Mouse (Mus musculus): ENCODE data around the gene Psmd5. TPM values are rescaled to one million over a fixed set of nuclear protein-coding genes. Genes with fewer than 3 reads are reported as not detected.

Psmd5 gene
- polyA plus RNA-seq, 1 experiment = 29.7 TPM

GRCm38 (mm10) chr2:34912613-34913012, 37.8 kb upstream of the Psmd5 start:
- DNase-seq = no peak
- Histone ChIP-seq H3K36me3 (ENCODE audit: control insufficient read depth, insufficient read depth, low read length) (no peaks in the 10 kb centered on the region), H3K4me1 (ENCODE audit: control insufficient read depth, insufficient read depth, low read length) (no peaks in the 10 kb centered on the region), H3K4me3 (ENCODE audit: insufficient read depth, low read depth, low read length) (no peak overlapping the region), H3K27me3 (replicated peaks; ENCODE audit: control insufficient read depth, insufficient read depth, low read length) (0 out of 2 replicates have a peak, but pooled peaks cover 2% of the 10 kb centered on the region), H3K27ac (ENCODE audit: insufficient read depth, low read depth, low read length) (no peak overlapping the region)
- TF ChIP-seq CTCF (conservative IDR thresholded peaks at IDR 0.05; ENCODE audit: insufficient read depth, insufficient read length, low read depth, low read length) (no peak), POLR2A (IDR thresholded peaks at IDR 0.05; ENCODE audit: low read depth, low read length) (no peak)
- 66% methylated on average over 7 of the region's 7 CpGs for WGBS

GRCm38 (mm10) chr2:34911871-34912270, 37.1 kb upstream of the Psmd5 start:
- Histone ChIP-seq H3K27ac (ENCODE audit: insufficient read depth, low read depth, low read length) (no peak overlapping the region), H3K27me3 (replicated peaks; ENCODE audit: control insufficient read depth, insufficient read depth, low read length) (0 out of 2 replicates have a peak, but pooled peaks cover 2% of the 10 kb centered on the region), H3K4me3 (ENCODE audit: insufficient read depth, low read depth, low read length) (no peak overlapping the region), H3K4me1 (ENCODE audit: control insufficient read depth, insufficient read depth, low read length) (no peaks in the 10 kb centered on the region), H3K36me3 (ENCODE audit: control insufficient read depth, insufficient read depth, low read length) (no peaks in the 10 kb centered on the region)
- DNase-seq = no peak
- TF ChIP-seq CTCF (conservative IDR thresholded peaks at IDR 0.05; ENCODE audit: insufficient read depth, insufficient read length, low read depth, low read length) (no peak), POLR2A (IDR thresholded peaks at IDR 0.05; ENCODE audit: low read depth, low read length) (no peak)
- 93% methylated on average over 5 of the region's 5 CpGs for WGBS

- no peaks in the 10 kb centered on the region for H3K36me3 ChIP-seq (ENCODE audit: control insufficient read depth, insufficient read depth, low read length)
- H3K4me3 ChIP-seq (ENCODE audit: insufficient read depth, low read depth, low read length) = no peak overlapping the region
- no peaks in the 10 kb centered on the region for H3K4me1 ChIP-seq (ENCODE audit: control insufficient read depth, insufficient read depth, low read length)
- WGBS = 98% methylated on average over 4 of the region's 4 CpGs
- DNase-seq = no peak
- H3K27ac ChIP-seq (ENCODE audit: insufficient read depth, low read depth, low read length) = no peak overlapping the region
- no peak for TF ChIP-seq POLR2A (IDR thresholded peaks at IDR 0.05; ENCODE audit: low read depth, low read length)
- no peak for TF ChIP-seq CTCF (conservative IDR thresholded peaks at IDR 0.05; ENCODE audit: insufficient read depth, insufficient read length, low read depth, low read length)
- H3K27me3 ChIP-seq (replicated peaks; ENCODE audit: control insufficient read depth, insufficient read depth, low read length) = 0 out of 2 replicates have a peak, but pooled peaks cover 2% of the 10 kb centered on the region
Observed at GRCm38 (mm10) chr2:34909719-34910118, 35.0 kb upstream of the Psmd5 start.

- peaks cover 10% of the 10 kb centered on the region; the same call in 1 of the 2 replicates for H3K4me1 ChIP-seq (ENCODE audit: control insufficient read depth, insufficient read depth, low read length)
- 40% methylated on average over 12 of the region's 12 CpGs for WGBS
- DNase-seq = peak; percentile 46
- no peaks in the 10 kb centered on the region for H3K36me3 ChIP-seq (ENCODE audit: control insufficient read depth, insufficient read depth, low read length)
- no peaks in the 10 kb centered on the region for H3K27me3 ChIP-seq (replicated peaks; ENCODE audit: control insufficient read depth, insufficient read depth, low read length)
- TF ChIP-seq CTCF (conservative IDR thresholded peaks at IDR 0.05; ENCODE audit: insufficient read depth, insufficient read length, low read depth, low read length) (no peak), POLR2A (IDR thresholded peaks at IDR 0.05; ENCODE audit: low read depth, low read length) (no peak)
- H3K4me3 ChIP-seq (ENCODE audit: insufficient read depth, low read depth, low read length) = no peak overlapping the region
- no peak overlapping the region for H3K27ac ChIP-seq (ENCODE audit: insufficient read depth, low read depth, low read length)
Observed at GRCm38 (mm10) chr2:34906861-34907604, 32.3 kb upstream of the Psmd5 start.

- no peak for TF ChIP-seq CTCF (conservative IDR thresholded peaks at IDR 0.05; ENCODE audit: insufficient read depth, insufficient read length, low read depth, low read length)
- no peak for TF ChIP-seq POLR2A (IDR thresholded peaks at IDR 0.05; ENCODE audit: low read depth, low read length)
- H3K36me3 ChIP-seq (ENCODE audit: control insufficient read depth, insufficient read depth, low read length) = no peaks in the 10 kb centered on the region
- DNase-seq = no peak
- WGBS = 82% methylated on average over 6 of the region's 6 CpGs
- no peaks in the 10 kb centered on the region for H3K27me3 ChIP-seq (replicated peaks; ENCODE audit: control insufficient read depth, insufficient read depth, low read length)
- no peak overlapping the region for H3K4me3 ChIP-seq (ENCODE audit: insufficient read depth, low read depth, low read length)
- H3K4me1 ChIP-seq (ENCODE audit: control insufficient read depth, insufficient read depth, low read length) = peaks cover 10% of the 10 kb centered on the region; the same call in 1 of the 2 replicates
- H3K27ac ChIP-seq (ENCODE audit: insufficient read depth, low read depth, low read length) = no peak overlapping the region
Observed at GRCm38 (mm10) chr2:34906426-34906825, 31.7 kb upstream of the Psmd5 start.

GRCm38 (mm10) chr2:34904849-34905542, 30.2 kb upstream of the Psmd5 start:
- no peaks in the 10 kb centered on the region for H3K27me3 ChIP-seq (replicated peaks; ENCODE audit: control insufficient read depth, insufficient read depth, low read length)
- peak overlapping the region; percentile 50 for H3K27ac ChIP-seq (ENCODE audit: insufficient read depth, low read depth, low read length)
- H3K4me1 ChIP-seq (ENCODE audit: control insufficient read depth, insufficient read depth, low read length) = peaks cover 10% of the 10 kb centered on the region; the same call in 1 of the 2 replicates
- under 1% methylated on average over 34 of the region's 34 CpGs for WGBS
- TF ChIP-seq CTCF (conservative IDR thresholded peaks at IDR 0.05; ENCODE audit: insufficient read depth, insufficient read length, low read depth, low read length) = no peak
- peak; percentile 26 for TF ChIP-seq POLR2A (IDR thresholded peaks at IDR 0.05; ENCODE audit: low read depth, low read length)
- peak overlapping the region; percentile 31 for H3K4me3 ChIP-seq (ENCODE audit: insufficient read depth, low read depth, low read length)
- DNase-seq = peak; percentile 100
- H3K36me3 ChIP-seq (ENCODE audit: control insufficient read depth, insufficient read depth, low read length) = no peaks in the 10 kb centered on the region

All from kidney, adult 2 months (tissue).